Mouse (Mus musculus) heart, postnatal 0 days (tissue): Measurements from ENCODE around the gene Acot8.

ENCODE experiments used
- CTCF ChIP-seq: IDR thresholded peaks from 2 replicates; pipeline ENCODE4 v1.5.1; 2016; ENCODE audit warnings: antibody characterized with exemption, control low read depth, low read depth
- EP300 ChIP-seq: IDR thresholded peaks from 2 replicates; pipeline ENCODE4 v1.6.1; 2016; ENCODE audit warnings: antibody characterized with exemption, low read depth

DNA sequence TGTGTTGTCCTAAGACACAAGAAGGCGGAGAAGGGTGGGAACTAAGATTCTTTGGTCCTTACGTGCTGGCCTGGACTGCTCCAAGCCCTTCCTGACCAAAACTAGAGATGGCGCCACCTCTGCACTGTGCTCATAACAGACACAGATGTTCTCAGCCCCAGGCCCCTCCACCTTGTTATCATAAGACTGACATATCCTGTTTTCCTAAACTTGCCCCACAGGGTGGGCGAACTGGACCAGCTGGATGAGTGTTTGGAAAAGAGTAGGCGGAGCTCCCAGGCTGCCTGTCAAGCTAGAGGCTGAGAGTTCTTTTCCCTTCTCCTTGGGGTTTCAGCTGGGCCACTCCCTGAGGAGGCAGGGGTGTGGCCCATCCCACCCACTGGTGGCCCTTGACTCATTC is 13.0 kb upstream of the Acot8 start:
- TF ChIP-seq CTCF (peak; percentile 26; the same call in 1 of the 2 replicates), EP300 (no peak)
